Mouse (Mus musculus) embryonic facial prominence, embryonic 11.5 days (tissue): Measurements from ENCODE around the gene Arl6ip5. TPM values are rescaled to one million over a fixed set of nuclear protein-coding genes. Genes with fewer than 3 reads are reported as not detected.

Experiments
- ATAC-seq: fragments of 200-750 bp; cut with Nextera tagmentation; replicated peaks from 2 replicates; pipeline ENCODE4 v1.8.0; 2017; ENCODE audit warnings: low read depth; ENCODE audit not compliant: insufficient number of reproducible peaks, low FRiP score, low TSS enrichment
- DNase-seq: peaks from one replicate; pipeline ENCODE4 v3.0.0-alpha.2; 2015; ENCODE audit warnings: low spot score
- H3K27ac ChIP-seq: fragments of 300-500 bp; sonication (generic); replicated peaks from 2 replicates; pipeline ENCODE4 v1.5.1; 2014; ENCODE audit warnings: mild to moderate bottlenecking, low read depth, low read length, control low read depth
- H3K27me3 ChIP-seq: fragments of 300-500 bp; sonication (generic); 2 replicates; pipeline ENCODE4 v1.6.1; 2014; ENCODE audit warnings: mild to moderate bottlenecking, low read length, moderate library complexity, mixed read lengths; ENCODE audit not compliant: control insufficient read depth, insufficient read depth
- H3K36me3 ChIP-seq: fragments of 300-500 bp; sonication (generic); replicated peaks from 2 replicates; pipeline ENCODE4 v1.6.1; 2014; ENCODE audit warnings: low read depth, mild to moderate bottlenecking, low read length, moderate library complexity, mixed read lengths; ENCODE audit not compliant: control insufficient read depth, insufficient read depth
- H3K4me1 ChIP-seq: fragments of 300-500 bp; sonication (generic); 2 replicates; pipeline ENCODE4 v1.6.1; 2014; ENCODE audit warnings: low read length, mixed read lengths; ENCODE audit not compliant: control insufficient read depth, insufficient read depth
- H3K4me2 ChIP-seq: fragments of 300-500 bp; sonication (generic); 2 replicates; pipeline ENCODE4 v1.6.1; 2014; ENCODE audit warnings: low read depth, mild to moderate bottlenecking, control low read depth, low read length, moderate library complexity
- H3K4me3 ChIP-seq: fragments of 300-500 bp; sonication (generic); 2 replicates; pipeline ENCODE4 v1.5.1; 2014; ENCODE audit warnings: low read depth, low read length, control low read depth
- H3K9ac ChIP-seq: fragments of 300-500 bp; sonication (generic); replicated peaks from 2 replicates; pipeline ENCODE4 v1.6.1; 2014; ENCODE audit warnings: mild to moderate bottlenecking, control low read depth, low read length
- H3K9me3 ChIP-seq: fragments of 300-500 bp; sonication (generic); replicated peaks from 2 replicates; pipeline ENCODE4 v1.6.1; 2016; ENCODE audit warnings: mild to moderate bottlenecking, low read length, inconsistent platforms, mixed read lengths; ENCODE audit not compliant: control insufficient read depth
- WGBS: fragments of 180-500 bp; shearing (Covaris S2); extraction: QIAGEN DNeasy Blood & Tissue Kit; methylation state at CpG from one replicate; pipeline ENCODE4 v1.1.7; 2014; 5-methylcytosine and 5-hydroxymethylcytosine counted together
- polyA plus RNA-seq: library from polyadenylated mRNA; unstranded; fragments of >200 nt; fragmentation: Nextera tagmentation; extraction: Ambion mirVana; gene quantifications from 2 replicates; pipeline ENCODE4 v1.2.1, GENCODE M21; 2014

Gene Arl6ip5
- polyA plus RNA-seq, 1 experiment from 2014 or later = 33.4 TPM

- Histone ChIP-seq H3K4me2 (no peak overlapping the region), H3K4me3 (no peak overlapping the region), H3K9ac (no peak overlapping the region), H3K9me3 (no peaks in the 10 kb centered on the region), H3K36me3 (no peaks in the 10 kb centered on the region), H3K27me3 (no peaks in the 10 kb centered on the region), H3K4me1 (no peaks in the 10 kb centered on the region), H3K27ac (no peak overlapping the region)
- ATAC-seq (no peak), DNase-seq (no peak)
- 95% methylated on average over 9 of the region's 9 CpGs for WGBS
Observed at GRCm38 (mm10) chr6:97227067-97227847, 16.8 kb downstream of the Arl6ip5 start.

DNA sequence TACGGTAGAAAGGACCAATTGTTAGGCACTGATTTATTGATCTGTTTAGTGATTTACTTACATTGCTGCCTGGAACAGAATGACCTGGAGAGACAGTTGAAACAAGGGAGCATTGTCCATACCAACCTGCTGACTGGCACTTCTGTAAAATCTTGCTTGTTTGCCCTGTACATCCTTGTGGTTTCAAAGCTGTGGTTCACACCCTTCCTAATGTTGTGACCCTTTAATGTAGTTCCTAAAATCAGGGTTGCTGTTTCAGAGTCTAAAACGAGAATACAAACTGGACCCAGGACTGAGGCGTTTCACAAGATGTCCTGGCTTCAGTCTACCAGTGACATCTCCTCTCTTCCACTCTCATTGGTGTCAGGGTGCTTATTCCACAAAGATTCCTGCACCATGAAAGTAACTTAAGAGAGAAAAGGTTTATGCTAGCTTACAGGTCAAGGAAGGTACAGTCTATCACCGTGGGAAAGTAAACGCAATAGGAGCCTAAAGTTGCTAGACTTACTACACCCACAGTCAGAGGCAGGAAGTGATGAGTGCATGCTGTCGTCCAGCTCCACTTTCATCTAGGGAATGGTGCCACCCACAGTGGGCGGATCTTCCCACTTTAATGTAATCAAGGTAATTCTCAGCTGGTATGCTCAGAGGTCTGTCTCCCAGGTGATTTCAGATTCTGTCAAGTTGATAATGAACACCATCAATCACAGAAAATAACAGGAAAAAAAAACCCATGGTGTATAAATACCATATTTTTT lies 24.6 kb downstream of the Arl6ip5 start:
- Histone ChIP-seq H3K4me1 (no peaks in the 10 kb centered on the region), H3K9ac (no peak overlapping the region), H3K4me2 (no peak overlapping the region), H3K27me3 (no peaks in the 10 kb centered on the region), H3K27ac (no peak overlapping the region), H3K4me3 (no peak overlapping the region), H3K36me3 (no peaks in the 10 kb centered on the region; the same call in 1 of the 2 replicates), H3K9me3 (no peaks in the 10 kb centered on the region)
- 84% methylated on average over 7 of the region's 7 CpGs for WGBS
- DNase-seq (no peak), ATAC-seq (no peak)

GRCm38 (mm10) chr6:97236088-97236487 lies 25.6 kb downstream of the Arl6ip5 start:
- 95% methylated on average over 5 of the region's 5 CpGs for WGBS
- no peaks in the 10 kb centered on the region for H3K4me1 ChIP-seq
- H3K4me3 ChIP-seq = no peak overlapping the region
- no peak overlapping the region for H3K27ac ChIP-seq
- no peak for DNase-seq
- ATAC-seq = no peak
- no peaks in the 10 kb centered on the region for H3K9me3 ChIP-seq
- H3K9ac ChIP-seq = no peak overlapping the region
- no peaks in the 10 kb centered on the region for H3K27me3 ChIP-seq
- H3K4me2 ChIP-seq = no peak overlapping the region
- H3K36me3 ChIP-seq = no peaks in the 10 kb centered on the region; the same call in 1 of the 2 replicates

DNA sequence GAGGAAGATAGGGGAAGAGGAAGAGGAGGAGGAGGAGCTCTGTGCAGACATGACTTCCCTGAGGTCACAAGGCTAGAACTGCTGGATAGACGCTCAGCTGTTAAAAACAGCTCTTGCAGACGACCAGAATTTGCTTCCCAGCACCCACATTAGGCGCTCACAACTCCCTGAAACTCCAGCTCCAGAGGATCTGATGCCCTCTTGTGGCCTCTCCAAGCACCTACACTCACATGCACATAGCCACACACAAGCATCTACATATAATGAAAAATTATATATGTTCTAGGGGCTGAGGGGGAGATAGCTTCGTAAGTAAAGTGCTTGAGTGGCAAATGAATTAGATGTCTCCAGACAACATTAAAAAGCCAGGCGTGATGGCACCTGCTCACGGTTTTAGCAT lies 28.9 kb downstream of the Arl6ip5 start:
- Histone ChIP-seq H3K9me3 (no peaks in the 10 kb centered on the region), H3K9ac (no peak overlapping the region), H3K36me3 (no peaks in the 10 kb centered on the region), H3K4me2 (no peak overlapping the region), H3K27me3 (no peaks in the 10 kb centered on the region), H3K4me3 (no peak overlapping the region), H3K27ac (no peak overlapping the region), H3K4me1 (no peaks in the 10 kb centered on the region)
- ATAC-seq (no peak), DNase-seq (no peak)
- 92% methylated on average over 6 of the region's 6 CpGs for WGBS

DNA sequence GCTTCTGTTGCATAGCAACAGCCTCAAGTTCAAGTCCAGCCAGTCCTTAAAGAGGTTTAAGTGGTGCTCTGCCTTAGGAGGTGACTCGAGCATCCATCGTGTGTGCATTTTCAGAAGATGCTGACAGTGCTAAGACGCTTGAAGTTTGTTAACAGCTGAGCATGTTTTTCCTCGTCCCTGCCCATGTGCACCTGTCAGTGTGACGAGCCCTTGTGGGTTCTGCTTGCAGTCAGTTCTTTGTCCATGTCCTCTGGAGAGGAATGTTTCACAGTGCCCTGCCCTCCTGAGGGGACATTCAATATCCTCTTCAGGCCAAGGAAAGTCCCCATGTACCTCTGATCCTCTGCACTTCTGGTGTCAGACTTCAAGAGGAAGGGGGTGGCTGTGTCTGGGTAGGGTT lies 29.6 kb downstream of the Arl6ip5 start:
- Histone ChIP-seq H3K36me3 (no peaks in the 10 kb centered on the region), H3K9me3 (no peaks in the 10 kb centered on the region), H3K27me3 (no peaks in the 10 kb centered on the region), H3K4me1 (no peaks in the 10 kb centered on the region), H3K4me3 (no peak overlapping the region), H3K27ac (no peak overlapping the region), H3K4me2 (no peak overlapping the region), H3K9ac (no peak overlapping the region)
- ATAC-seq = no peak
- 72% methylated on average over 5 of the region's 5 CpGs for WGBS
- DNase-seq = no peak

- no peak for ATAC-seq
- Histone ChIP-seq H3K9me3 (no peaks in the 10 kb centered on the region), H3K36me3 (no peaks in the 10 kb centered on the region), H3K27me3 (no peaks in the 10 kb centered on the region), H3K4me3 (no peak overlapping the region), H3K27ac (no peak overlapping the region), H3K9ac (no peak overlapping the region), H3K4me1 (no peaks in the 10 kb centered on the region), H3K4me2 (no peak overlapping the region)
- DNase-seq = no peak
- 88% methylated on average over 4 of the region's 4 CpGs for WGBS
Observed at GRCm38 (mm10) chr6:97242522-97242921, 32.0 kb downstream of the Arl6ip5 start.

- Histone ChIP-seq H3K9ac (no peak overlapping the region), H3K27me3 (no peaks in the 10 kb centered on the region), H3K4me2 (no peak overlapping the region), H3K9me3 (no peaks in the 10 kb centered on the region), H3K4me1 (no peaks in the 10 kb centered on the region), H3K36me3 (no peaks in the 10 kb centered on the region), H3K27ac (no peak overlapping the region), H3K4me3 (no peak overlapping the region)
- ATAC-seq (no peak), DNase-seq (no peak)
Observed at GRCm38 (mm10) chr6:97245200-97245599, 34.7 kb downstream of the Arl6ip5 start.

- 48% methylated on average over 6 of the region's 6 CpGs for WGBS
Observed at GRCm38 (mm10) chr6:97250966-97251365, 40.5 kb downstream of the Arl6ip5 start.

More at GRCm38 (mm10) chr6:97250966-97251365, 40.5 kb downstream of the Arl6ip5 start:
- ATAC-seq (no peak), DNase-seq (peak; percentile 71)
- Histone ChIP-seq H3K36me3 (no peaks in the 10 kb centered on the region), H3K9ac (no peak overlapping the region), H3K4me1 (no peaks in the 10 kb centered on the region), H3K27me3 (no peaks in the 10 kb centered on the region), H3K9me3 (no peaks in the 10 kb centered on the region), H3K27ac (no peak overlapping the region), H3K4me2 (no peak overlapping the region), H3K4me3 (no peak overlapping the region)
